Mouse (Mus musculus): ENCODE data around the gene Ccn2.

Gene Ccn2

GRCm38 (mm10) chr10:24595250-24596002 lies at the start of gene Ccn2:
TSS of gene Ccn2 (plus strand) at chr10:24595442.
- DNase-seq = peak; percentile 47 to 52

GRCm38 (mm10) chr10:24552870-24553269 lies 42.4 kb upstream of the Ccn2 start:
- DNase-seq = no peak

GRCm38 (mm10) chr10:24554091-24554490 lies 41.2 kb upstream of the Ccn2 start:
- DNase-seq = no peak

GRCm38 (mm10) chr10:24558366-24558765 lies 36.9 kb upstream of the Ccn2 start:
- DNase-seq = no peak

- DNase-seq = no peak
Measured at GRCm38 (mm10) chr10:24569691-24570420, 25.4 kb upstream of the Ccn2 start.

GRCm38 (mm10) chr10:24572044-24572960 lies 22.9 kb upstream of the Ccn2 start:
- DNase-seq = no peak

GRCm38 (mm10) chr10:24573484-24573883 lies 21.8 kb upstream of the Ccn2 start:
- no peak for DNase-seq

GRCm38 (mm10) chr10:24581076-24581475 lies 14.2 kb upstream of the Ccn2 start:
- no peak for DNase-seq

GRCm38 (mm10) chr10:24588824-24589223 lies 6.4 kb upstream of the Ccn2 start:
- DNase-seq = no peak

GRCm38 (mm10) chr10:24589238-24589637 lies 6.0 kb upstream of the Ccn2 start:
- no peak for DNase-seq

GRCm38 (mm10) chr10:24590546-24590945 lies 4.7 kb upstream of the Ccn2 start:
- DNase-seq = no peak

- peak; percentile 69 to 86 for DNase-seq
Measured at GRCm38 (mm10) chr10:24591136-24591535, 4.1 kb upstream of the Ccn2 start.

GRCm38 (mm10) chr10:24591741-24592140 lies 3.5 kb upstream of the Ccn2 start:
- DNase-seq = no peak

GRCm38 (mm10) chr10:24592318-24592717 lies 2.9 kb upstream of the Ccn2 start:
- DNase-seq = no peak

- no peak for DNase-seq
Measured at GRCm38 (mm10) chr10:24592969-24593368, 2.3 kb upstream of the Ccn2 start.

- DNase-seq = no peak
Measured at GRCm38 (mm10) chr10:24593556-24593955, 1.7 kb upstream of the Ccn2 start.

- peak; percentile 42 to 67 for DNase-seq
Measured at GRCm38 (mm10) chr10:24596003-24596868, 994 bp downstream of the Ccn2 start.

GRCm38 (mm10) chr10:24596869-24597339 lies 1.7 kb downstream of the Ccn2 start:
- DNase-seq = no peak

- DNase-seq = no peak
Measured at GRCm38 (mm10) chr10:24597789-24598188, 2.5 kb downstream of the Ccn2 start.

- DNase-seq = no peak
Measured at GRCm38 (mm10) chr10:24598693-24599092, 3.5 kb downstream of the Ccn2 start.

GRCm38 (mm10) chr10:24599802-24600201 lies 4.6 kb downstream of the Ccn2 start:
- DNase-seq = no peak

GRCm38 (mm10) chr10:24603035-24603434 lies 7.8 kb downstream of the Ccn2 start:
- DNase-seq = no peak
